Mouse (Mus musculus) thymus, adult 2 months (tissue): ENCODE data around the gene Esr2. TPM values are rescaled to one million over a fixed set of nuclear protein-coding genes. Genes with fewer than 3 reads are reported as not detected.

Experiments used
- DNase-seq: peaks from one replicate; pipeline ENCODE4 v3.0.0; 2021
- H3K27ac ChIP-seq: fragments of 200-500 bp; 2 replicates; pipeline ENCODE4 v1.5.1; 2012; ENCODE audit warnings: low read length, control low read depth; ENCODE audit not compliant: control insufficient read depth, insufficient read depth
- H3K27me3 ChIP-seq: fragments of 200-500 bp; 2 replicates; pipeline ENCODE4 v1.6.1; 2012; ENCODE audit warnings: mild to moderate bottlenecking, low read length, moderate library complexity, mixed read lengths; ENCODE audit not compliant: control insufficient read depth, insufficient read depth
- H3K36me3 ChIP-seq: fragments of 200-500 bp; 2 replicates; pipeline ENCODE4 v1.6.1; 2012; ENCODE audit warnings: mild to moderate bottlenecking, low read length, moderate library complexity; ENCODE audit not compliant: control insufficient read depth, insufficient read depth
- H3K4me1 ChIP-seq: fragments of 200-500 bp; replicated peaks from 2 replicates; pipeline ENCODE4 v1.6.1; 2012; ENCODE audit warnings: low read length; ENCODE audit not compliant: control insufficient read depth, insufficient read depth
- H3K4me3 ChIP-seq: fragments of 200-500 bp; 2 replicates; pipeline ENCODE4 v1.5.1; 2012; ENCODE audit warnings: mild to moderate bottlenecking, low read length, control low read depth, moderate library complexity; ENCODE audit not compliant: control insufficient read depth, insufficient read depth
- CTCF ChIP-seq: fragments of 200-500 bp; IDR thresholded peaks from 2 replicates; pipeline ENCODE4 v1.5.1; 2012; ENCODE audit warnings: mild to moderate bottlenecking, control low read depth, low read length, moderate library complexity, borderline replicate concordance; ENCODE audit not compliant: control insufficient read depth, poor library complexity, insufficient read depth; ENCODE audit errors: extremely low read depth
- POLR2A ChIP-seq: fragments of 200-500 bp; IDR thresholded peaks from 2 replicates; pipeline ENCODE4 v1.6.1; 2012; ENCODE audit warnings: mild to moderate bottlenecking, low read length, control low read depth, moderate library complexity; ENCODE audit not compliant: control insufficient read depth, poor library complexity, insufficient read depth; ENCODE audit errors: extremely low read depth
- WGBS: fragments of 180-500 bp; shearing (Covaris S2); methylation state at CpG from one replicate; pipeline ENCODE4 v1.1.7; 2018; 5-methylcytosine and 5-hydroxymethylcytosine counted together
- polyA plus RNA-seq: library from polyadenylated mRNA; depleted of rRNA; stranded (reverse); fragments of >200 nt; gene quantifications from 2 replicates; pipeline ENCODE4 v1.2.3, GENCODE M21; 2012

The Esr2 gene
- polyA plus RNA-seq, 1 experiment: 0.38 TPM

DNA sequence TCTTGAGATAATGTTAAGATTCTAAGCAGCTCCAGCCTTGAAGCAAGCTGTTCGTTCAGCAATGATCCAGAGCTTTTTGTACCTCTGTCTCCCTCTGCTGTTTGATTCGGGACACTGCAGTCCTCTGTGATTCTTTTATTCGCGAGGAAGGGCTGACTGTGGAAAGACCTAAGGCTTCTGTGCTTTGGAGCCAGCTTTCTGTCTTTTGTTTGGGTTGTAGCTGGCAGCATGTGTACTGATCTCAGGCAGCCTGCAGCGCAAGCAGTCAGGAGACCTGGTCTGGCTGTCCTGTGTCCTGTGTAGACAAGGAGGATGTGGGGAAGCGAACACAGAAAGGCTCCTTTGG lies 19.6 kb upstream of the Esr2 start:
- H3K4me3 ChIP-seq: no peak overlapping the region

GRCm38 (mm10) chr12:76195912-76196708 lies 19.1 kb upstream of the Esr2 start:
- H3K36me3 ChIP-seq: no peaks in the 10 kb centered on the region
- H3K27me3 ChIP-seq: no peaks in the 10 kb centered on the region
- H3K4me3 ChIP-seq: peak overlapping the region; percentile 33
- TF ChIP-seq POLR2A (no peak), CTCF (peak; percentile 30; the same call in 1 of the 2 replicates)
- 3% methylated on average over 22 of the region's 22 CpGs for WGBS
- H3K27ac ChIP-seq: no peak overlapping the region
- peak; percentile 76 for DNase-seq
- peaks cover 4% of the 10 kb centered on the region for H3K4me1 ChIP-seq

More for the DNA sequence above, 19.6 kb upstream of the Esr2 start:
- Histone ChIP-seq H3K4me1 (peaks cover 4% of the 10 kb centered on the region), H3K27me3 (no peaks in the 10 kb centered on the region), H3K36me3 (no peaks in the 10 kb centered on the region), H3K27ac (no peak overlapping the region)
- DNase-seq: peak; percentile 74
- TF ChIP-seq POLR2A (no peak), CTCF (no peak)
- WGBS: 17% methylated on average over 6 of the region's 6 CpGs

- Histone ChIP-seq H3K4me1 (peaks cover 4% of the 10 kb centered on the region), H3K27ac (no peak overlapping the region), H3K4me3 (no peak overlapping the region), H3K27me3 (no peaks in the 10 kb centered on the region), H3K36me3 (no peaks in the 10 kb centered on the region)
- WGBS: 32% methylated on average over 3 of the region's 3 CpGs
- DNase-seq: no peak
- no peak for TF ChIP-seq POLR2A
- TF ChIP-seq CTCF: no peak
These were observed 17.5 kb upstream of the Esr2 start for GRCm38 (mm10) chr12:76194526-76194925.

DNA sequence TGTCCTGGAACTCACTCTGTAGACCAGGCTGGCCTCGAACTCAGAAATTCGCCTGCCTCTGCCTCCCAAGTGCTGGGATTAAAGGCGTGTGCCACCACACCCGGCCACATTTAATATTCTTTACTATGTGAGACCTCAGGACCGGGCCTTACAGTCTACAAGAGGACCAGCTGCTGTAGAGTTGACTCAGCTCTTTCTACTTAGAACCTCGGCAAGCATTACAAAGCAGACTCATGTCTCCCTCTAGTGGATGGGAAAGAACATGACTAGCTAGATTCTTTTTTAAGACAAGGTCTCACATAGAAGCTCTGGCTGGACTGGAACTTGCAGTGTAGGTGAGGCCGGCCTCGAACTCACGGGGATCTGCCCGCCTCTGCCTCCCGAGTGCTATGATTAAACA lies 13.9 kb upstream of the Esr2 start:
- Histone ChIP-seq H3K4me3 (no peak overlapping the region), H3K4me1 (no peaks in the 10 kb centered on the region), H3K36me3 (no peaks in the 10 kb centered on the region), H3K27me3 (no peaks in the 10 kb centered on the region), H3K27ac (no peak overlapping the region)
- WGBS: 42% methylated on average over 11 of the region's 11 CpGs
- DNase-seq: peak; percentile 23
- TF ChIP-seq CTCF (no peak), POLR2A (no peak)

GRCm38 (mm10) chr12:76187849-76188248 lies 10.8 kb upstream of the Esr2 start:
- no peaks in the 10 kb centered on the region for H3K36me3 ChIP-seq
- no peak for TF ChIP-seq CTCF
- TF ChIP-seq POLR2A: no peak
- H3K27me3 ChIP-seq: no peaks in the 10 kb centered on the region
- H3K27ac ChIP-seq: no peak overlapping the region
- no peak overlapping the region for H3K4me3 ChIP-seq
- DNase-seq: peak; percentile 15
- WGBS: 58% methylated on average over 8 of the region's 8 CpGs
- H3K4me1 ChIP-seq: no peaks in the 10 kb centered on the region

- Histone ChIP-seq H3K36me3 (no peaks in the 10 kb centered on the region), H3K27ac (no peak overlapping the region), H3K4me3 (no peak overlapping the region), H3K4me1 (no peaks in the 10 kb centered on the region), H3K27me3 (no peaks in the 10 kb centered on the region)
- WGBS: 92% methylated on average over 1 of the region's 1 CpGs
- TF ChIP-seq POLR2A (no peak), CTCF (no peak)
- DNase-seq: no peak
These were observed 9.4 kb upstream of the Esr2 start for GRCm38 (mm10) chr12:76186473-76186872.
